Mouse (Mus musculus): ENCODE data around the gene Zfyve26. TPM values are rescaled to one million over a fixed set of nuclear protein-coding genes. Genes with fewer than 3 reads are reported as not detected.

The Zfyve26 gene
- total RNA-seq, 2 experiments from 2014 or later: 27.6 to 27.9 TPM

Other genes with a start within 250 kb of the Zfyve26 start
- 1 to 10 TPM; 8.3 to 9.6 TPM for gene Pigh, start 206.7 kb downstream of the Zfyve26 start, total RNA-seq (2021)
- gene Arg2, start 165.5 kb downstream of the Zfyve26 start, total RNA-seq (2021): 1 to 10 TPM; 2.0 to 2.7 TPM
- gene Vti1b, start 123.6 kb downstream of the Zfyve26 start, total RNA-seq (2021): 100 to 1,000 TPM; 264 to 275 TPM
- gene Rdh11, start 104.0 kb downstream of the Zfyve26 start, total RNA-seq (2021): 10 to 100 TPM; 22.5 to 26.6 TPM
- 1 to 10 TPM; 1.5 to 2.1 TPM for gene Rdh12, start 87.4 kb downstream of the Zfyve26 start, total RNA-seq (2021)
- under 1 TPM; 0.23 to 0.26 TPM for gene Rad51b, start 978 bp upstream of the Zfyve26 start, total RNA-seq (2021)

Measured in left cerebral cortex, adult 18-20 months (tissue).